Comparison of ENCODE assay signal across 23 mouse cellular contexts in genomic region chr4:97620409-97620808, GRCm38 (mm10).
A peak's percentile ranks its signal among the peaks of the same experiment; 100 is the strongest.
DNase-seq lines count a peak whose midpoint lies in the region; ATAC-seq lines count a peak whose summit lies in the region.
"Had no signal": no experiment of that assay in that cellular context is flagged by ENCODE, and none has a peak within 500 bp of the region (broad histone marks: within the 10 kb centered on the region; RNA-seq: fewer than 3 reads in every experiment).

No protein-coding gene starts in this region.

- WGBS in hindbrain, embryonic 16.5 days = 58% methylated on average over 1 of the region's 1 CpGs
- WGBS in hindbrain, embryonic 14.5 days = 79% methylated on average over 1 of the region's 1 CpGs

- intact Hi-C loops in gastrocnemius, postnatal 36 days (cut with DNase I) = loop anchor here (10.0 kb wide), 1 partner anchor 56 kb away; no protein-coding TSS in a partner anchor
- intact Hi-C loops in left cerebral cortex, postnatal 4 days (cut with DNase I) = no loop called here

- peak; percentile 76 to 88 for DNase-seq in cerebellum, postnatal 10 days
- no peak for DNase-seq in cerebellum, adult 11 months
- DNase-seq in gastrocnemius, postnatal 10 days = peak; percentile 16
- no peak for DNase-seq in gastrocnemius, postnatal 36 days
- no peak for DNase-seq in hindbrain, embryonic 14.5 days (ENCODE audit: low spot score)
- DNase-seq in left cerebral cortex, postnatal 4 days = peak; percentile 87
- DNase-seq in left cerebral cortex, adult 18-20 months (ENCODE audit: low spot score in 2 of 2) = no peak
- DNase-seq: adrenal gland, postnatal 10 days; B cell, adult 2 months; cerebellum, adult 11-12 months; cerebellum, postnatal 36 days; heart, adult 18-20 months; heart, postnatal 10 days; heart, postnatal 4 days; kidney, adult 8-10 months had no signal

- no peaks in the 10 kb centered on the region for H3K27me3 ChIP-seq in hindbrain, embryonic 16.5 days (replicated peaks; ENCODE audit: control insufficient read depth, insufficient read depth, low read length)
- no peaks in the 10 kb centered on the region for H3K27me3 ChIP-seq in hindbrain, embryonic 14.5 days (ENCODE audit: control insufficient read depth, insufficient read depth, low read length)
- H3K27me3 ChIP-seq: forebrain, embryonic 12.5 days had no signal

- H3K4me1 ChIP-seq in hindbrain, embryonic 16.5 days (ENCODE audit: control insufficient read depth, insufficient read depth, low read depth, low read length) = peaks cover 9% of the 10 kb centered on the region
- peaks cover 4% of the 10 kb centered on the region; the same call in 1 of the 2 replicates for H3K4me1 ChIP-seq in hindbrain, embryonic 14.5 days (replicated peaks; ENCODE audit: control insufficient read depth, insufficient read depth, low read length)

- H3K9me3 ChIP-seq in hindbrain, embryonic 16.5 days (ENCODE audit: control insufficient read depth, low read length) = no peaks in the 10 kb centered on the region
- no peaks in the 10 kb centered on the region for H3K9me3 ChIP-seq in hindbrain, embryonic 14.5 days (ENCODE audit: control insufficient read depth, low read length)
- H3K9me3 ChIP-seq: embryonic facial prominence, embryonic 13.5 days; forebrain, embryonic 12.5 days; heart, embryonic 10.5 days had no signal

- H3K4me2 ChIP-seq in hindbrain, embryonic 16.5 days (ENCODE audit: low read length) = no peak overlapping the region
- H3K4me2 ChIP-seq in hindbrain, embryonic 14.5 days (replicated peaks) = no peak overlapping the region
- H3K4me2 ChIP-seq: embryonic facial prominence, embryonic 13.5 days; forebrain, embryonic 12.5 days had no signal

- H3K4me3 ChIP-seq in hindbrain, embryonic 16.5 days (ENCODE audit: low read length) = no peak overlapping the region
- no peak overlapping the region for H3K4me3 ChIP-seq in hindbrain, embryonic 14.5 days (replicated peaks; ENCODE audit: low read length)
- H3K4me3 ChIP-seq: embryonic facial prominence, embryonic 13.5 days; forebrain, embryonic 12.5 days; heart, embryonic 10.5 days had no signal

- H3K36me3 ChIP-seq in hindbrain, embryonic 16.5 days (ENCODE audit: control insufficient read depth, insufficient read depth, low read length) = no peaks in the 10 kb centered on the region
- no peaks in the 10 kb centered on the region for H3K36me3 ChIP-seq in hindbrain, embryonic 14.5 days (replicated peaks; ENCODE audit: control insufficient read depth, insufficient read depth)
- H3K36me3 ChIP-seq: embryonic facial prominence, embryonic 13.5 days; forebrain, embryonic 12.5 days; G1E; heart, embryonic 10.5 days had no signal

- H3K9ac ChIP-seq in hindbrain, embryonic 16.5 days (ENCODE audit: low read depth, low read length) = no peak overlapping the region
- no peak overlapping the region for H3K9ac ChIP-seq in hindbrain, embryonic 14.5 days
- H3K9ac ChIP-seq: embryonic facial prominence, embryonic 13.5 days; forebrain, embryonic 12.5 days had no signal

- H3K27ac ChIP-seq in hindbrain, embryonic 16.5 days (ENCODE audit: low read depth, low read length) = no peak overlapping the region
- H3K27ac ChIP-seq in hindbrain, embryonic 14.5 days = no peak overlapping the region
- H3K27ac ChIP-seq: embryonic facial prominence, embryonic 13.5 days; forebrain, embryonic 12.5 days; heart, embryonic 10.5 days had no signal

- ATAC-seq in hindbrain, embryonic 16.5 days = 0 out of 2 replicates have a peak, but pooled peaks have one; percentile 38
- ATAC-seq in hindbrain, embryonic 14.5 days (ENCODE audit: low FRiP score) = no peak
- ATAC-seq: CD4-positive, CD25-positive, alpha-beta regulatory T cell, adult 4 months; forebrain, embryonic 16.5 days; intestine, embryonic 16.5 days had no signal

Comparison
In these comparisons a context has a peak if more than half of its experiments do, and no peak if none do; other contexts are left out.
1. DNase-seq: peak in cerebellum, postnatal 10 days (2 of 2), gastrocnemius, postnatal 10 days (single experiment) and left cerebral cortex, postnatal 4 days (single experiment); none in cerebellum, adult 11 months (single experiment), gastrocnemius, postnatal 36 days (0 of 2), hindbrain, embryonic 14.5 days (single experiment) and left cerebral cortex, adult 18-20 months (0 of 2).